Mouse (Mus musculus) kidney, adult 2 months (tissue): Measurements from ENCODE around the gene Slit1.

Experiments
- CTCF ChIP-seq: fragments of 200-500 bp; conservative IDR thresholded peaks from 2 replicates; pipeline ENCODE4 v1.5.1; 2011; ENCODE audit warnings: low read depth, mild to moderate bottlenecking, control low read depth, low read length, moderate library complexity, mixed read lengths; ENCODE audit not compliant: insufficient read depth, insufficient read length
- POLR2A ChIP-seq: fragments of 200-500 bp; IDR thresholded peaks from one replicate; pipeline ENCODE4 v1.6.1; 2011; ENCODE audit warnings: low read depth, low read length, control low read depth

GRCm38 (mm10) chr19:41719436-41719835 lies 24.0 kb downstream of the Slit1 start:
- TF ChIP-seq POLR2A = no peak
- no peak for TF ChIP-seq CTCF
